Mouse (Mus musculus) CD4-positive helper T cell, adult 2 months (primary cell): ENCODE measurements around the gene Cldn34b2.
"Not testable (repeated sequence)": the region's sequence is repeated elsewhere in the genome, so short reads cannot be mapped to it uniquely, and the experiment has no call there.

Experiments
- DNase-seq: peaks from one replicate; pipeline ENCODE4 v3.0.0-alpha.2; 2012; ENCODE audit warnings: low read depth, missing footprints, low spot score

Cldn34b2 gene

GRCm38 (mm10) chrX:155128312-155128711 lies at the start of gene Cldn34b2:
Gene Cldn34b2 (minus strand): TSS chrX:155128412.
- not testable (repeated sequence) for DNase-seq

DNA sequence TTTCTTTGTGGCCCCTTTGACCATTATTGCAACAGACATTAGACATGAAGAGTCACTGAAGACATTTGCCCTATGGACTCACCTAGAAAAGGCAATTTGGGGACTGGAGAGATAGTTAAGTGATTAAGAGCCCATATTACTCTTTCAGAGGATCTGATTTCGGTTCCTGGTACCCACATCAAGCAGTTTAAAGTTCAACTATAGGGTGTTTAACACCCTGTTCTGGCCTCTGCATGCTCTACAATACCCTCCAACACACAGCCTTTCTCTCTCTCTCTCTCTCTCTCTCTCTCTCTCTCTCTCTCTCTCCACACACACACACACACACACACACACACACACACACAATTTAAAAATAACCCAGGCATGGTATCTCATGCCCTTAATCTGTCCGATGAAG lies 49.4 kb upstream of the Cldn34b2 start:
- no peak for DNase-seq

GRCm38 (mm10) chrX:155177230-155177629 lies 49.0 kb upstream of the Cldn34b2 start:
- no peak for DNase-seq

DNA sequence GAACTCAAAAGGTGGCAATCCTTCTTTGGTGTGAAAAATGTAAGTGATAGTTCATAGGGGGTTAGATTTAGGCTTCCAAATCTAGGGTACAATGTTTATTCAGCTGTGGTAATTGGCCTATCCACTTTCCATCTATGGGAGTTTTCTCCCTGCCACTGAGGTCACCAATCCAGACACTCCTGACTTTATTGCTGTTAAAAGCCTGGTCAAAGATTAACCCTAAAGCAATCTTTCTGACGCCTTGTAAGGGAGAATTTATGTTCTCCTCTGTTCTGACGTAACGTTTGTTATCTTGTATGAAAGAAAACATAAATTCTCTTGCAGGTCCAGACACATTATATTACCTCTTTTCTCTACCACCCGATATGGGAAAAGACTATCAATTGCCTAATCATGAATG lies 47.4 kb upstream of the Cldn34b2 start:
- no peak for DNase-seq

- no peak for DNase-seq
Measured at GRCm38 (mm10) chrX:155172310-155172709, 44.1 kb upstream of the Cldn34b2 start.

DNA sequence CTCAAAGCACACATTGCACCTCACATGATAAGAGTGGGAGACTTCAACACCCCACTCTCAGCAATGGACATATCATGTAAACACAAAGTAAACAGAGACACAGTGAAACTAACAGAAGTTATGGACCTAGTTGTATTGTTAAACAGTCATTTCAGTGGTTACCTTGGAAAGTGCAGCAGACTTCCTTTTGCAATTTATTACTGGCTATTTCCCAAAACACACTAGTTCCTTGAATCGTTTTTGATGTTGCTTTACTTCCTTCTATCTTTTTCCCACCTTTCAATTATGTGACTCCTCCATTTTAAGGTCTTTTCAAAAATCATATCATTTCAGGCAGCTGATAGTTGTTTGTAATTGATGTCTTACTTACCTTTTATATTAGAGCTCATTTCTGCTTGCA lies 43.5 kb upstream of the Cldn34b2 start:
- no peak for DNase-seq

GRCm38 (mm10) chrX:155169886-155170285 lies 41.7 kb upstream of the Cldn34b2 start:
- DNase-seq = no peak

DNA sequence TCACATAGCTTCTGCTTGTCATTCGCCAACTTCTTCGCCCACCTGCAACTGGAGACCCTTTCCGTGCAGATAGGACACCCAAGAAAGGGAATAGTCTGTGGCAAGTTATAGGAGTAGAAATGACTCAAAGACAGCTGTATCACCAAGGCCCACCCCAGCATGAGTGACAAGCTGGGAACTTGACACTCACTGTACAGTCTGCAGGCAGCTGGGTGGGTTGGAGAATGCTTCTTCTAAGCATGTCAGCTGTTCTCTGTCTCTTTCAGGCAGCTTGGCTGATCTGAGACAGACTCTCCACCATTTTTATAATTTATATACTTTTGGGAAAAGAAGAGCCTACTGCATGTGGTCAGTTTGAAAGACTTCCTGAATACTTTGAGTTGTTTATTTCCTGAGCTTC lies 39.5 kb upstream of the Cldn34b2 start:
- no peak for DNase-seq

GRCm38 (mm10) chrX:155166313-155166712 lies 38.1 kb upstream of the Cldn34b2 start:
- no peak for DNase-seq

GRCm38 (mm10) chrX:155163553-155163952 lies 35.3 kb upstream of the Cldn34b2 start:
- DNase-seq = no peak

GRCm38 (mm10) chrX:155151868-155152267 lies 23.7 kb upstream of the Cldn34b2 start:
- no peak for DNase-seq

- DNase-seq = peak; percentile 48
Measured at GRCm38 (mm10) chrX:155144718-155145117, 16.5 kb upstream of the Cldn34b2 start.

- no peak for DNase-seq
Measured at GRCm38 (mm10) chrX:155098024-155098423, 30.2 kb downstream of the Cldn34b2 start.

DNA sequence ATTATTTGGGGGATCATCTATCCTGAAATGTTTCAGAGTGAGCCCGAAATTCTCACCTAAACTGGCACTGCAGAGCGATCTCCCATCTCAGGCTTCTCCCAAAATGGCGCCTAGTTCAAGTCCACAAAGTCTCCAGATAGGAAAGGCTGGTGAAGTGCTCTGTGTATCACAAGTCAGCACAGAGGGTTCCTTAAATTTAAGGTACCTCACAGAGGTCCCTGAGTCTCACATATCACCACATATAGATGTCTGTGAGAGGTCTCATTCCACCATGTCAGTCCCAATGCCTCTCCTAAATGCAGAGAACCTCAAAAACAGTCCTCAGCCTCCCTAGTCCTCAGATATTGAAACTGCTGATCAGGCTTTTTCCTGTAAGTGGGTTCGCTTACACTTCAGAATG lies 34.6 kb downstream of the Cldn34b2 start, which contains the start of gene Magea2:
Magea2 (minus strand) TSS at position 101 of the 400 bp plus-strand sequence.
- not testable (repeated sequence) for DNase-seq

GRCm38 (mm10) chrX:155089693-155090092 lies 38.5 kb downstream of the Cldn34b2 start, which contains the start of gene Magea1:
Gene Magea1 (minus strand): TSS chrX:155089793.
- not testable (repeated sequence) for DNase-seq
